Mouse (Mus musculus) gastrocnemius, postnatal 4 days (tissue): ENCODE measurements around the gene Ccl28. TPM values are rescaled to one million over a fixed set of nuclear protein-coding genes. Genes with fewer than 3 reads are reported as not detected.
"Not testable (repeated sequence)": the region's sequence is repeated elsewhere in the genome, so short reads cannot be mapped to it uniquely, and the experiment has no call there.

ENCODE experiments used
- DNase-seq, 2 experiments: peaks; one replicate each; pipeline ENCODE4 v3.0.0; 2021 to 2022; ENCODE audit warnings: low spot score in 2 of 2, mixed read lengths in 2 of 2
- long read RNA-seq, 2 experiments: library from polyadenylated mRNA; stranded (forward); transcript quantifications; one replicate each; pipeline ENCODE4 v2.0.0; 2021
- total RNA-seq, 2 experiments: library from RNA; stranded (reverse); gene quantifications; 2 replicates each; pipeline ENCODE4 v1.2.3; 2021

The Ccl28 gene
- total RNA-seq, result under 1 TPM; 0.10 to 0.31 TPM
- long read RNA-seq, experiment 1, result 0 reads
- long read RNA-seq, experiment 2, result 0 reads

- DNase-seq, result no peak
Observed at GRCm38 (mm10) chr13:119623634-119624033, at the start of gene Ccl28. Ccl28 (plus strand) TSS chr13:119623819.

GRCm38 (mm10) chr13:119596321-119597211 is 27.1 kb upstream of the Ccl28 start:
- peak; percentile 39 to 46 for DNase-seq

GRCm38 (mm10) chr13:119598466-119598865 is 25.2 kb upstream of the Ccl28 start:
- peak in 1 of 2 experiments; percentile 50 for DNase-seq

GRCm38 (mm10) chr13:119599066-119599465 is 24.6 kb upstream of the Ccl28 start:
- DNase-seq, result peak; percentile 21 to 71

GRCm38 (mm10) chr13:119599498-119599897 is 24.1 kb upstream of the Ccl28 start:
- not testable (repeated sequence) for DNase-seq

GRCm38 (mm10) chr13:119600166-119600565 is 23.5 kb upstream of the Ccl28 start:
- DNase-seq, result peak; percentile 60 to 89

- peak; percentile 61 to 80 for DNase-seq
Observed at GRCm38 (mm10) chr13:119602688-119603331, 20.8 kb upstream of the Ccl28 start.

- DNase-seq, result not testable (repeated sequence)
Observed at GRCm38 (mm10) chr13:119603890-119604289, 19.7 kb upstream of the Ccl28 start.

- not testable (repeated sequence) for DNase-seq
Observed at GRCm38 (mm10) chr13:119604322-119604721, 19.3 kb upstream of the Ccl28 start.

GRCm38 (mm10) chr13:119618841-119619240 is 4.8 kb upstream of the Ccl28 start:
- no peak for DNase-seq

- no peak for DNase-seq
Observed at GRCm38 (mm10) chr13:119619735-119620134, 3.9 kb upstream of the Ccl28 start.

- DNase-seq, result peak in 1 of 2 experiments; percentile 15
Observed at GRCm38 (mm10) chr13:119625952-119626351, 2.3 kb downstream of the Ccl28 start.

GRCm38 (mm10) chr13:119631482-119632155 is 8.0 kb downstream of the Ccl28 start:
- peak; percentile 40 to 84 for DNase-seq

GRCm38 (mm10) chr13:119632156-119632548 is 8.5 kb downstream of the Ccl28 start:
- DNase-seq, result no peak

- no peak for DNase-seq
Observed at GRCm38 (mm10) chr13:119635496-119635895, 11.9 kb downstream of the Ccl28 start.

GRCm38 (mm10) chr13:119637837-119638236 is 14.2 kb downstream of the Ccl28 start:
- DNase-seq, result no peak

GRCm38 (mm10) chr13:119638449-119638848 is 14.8 kb downstream of the Ccl28 start:
- DNase-seq, result no peak

- no peak for DNase-seq
Observed at GRCm38 (mm10) chr13:119639302-119639701, 15.7 kb downstream of the Ccl28 start.

GRCm38 (mm10) chr13:119640504-119640903 is 16.9 kb downstream of the Ccl28 start:
- no peak for DNase-seq

- DNase-seq, result no peak
Observed at GRCm38 (mm10) chr13:119641145-119641544, 17.5 kb downstream of the Ccl28 start.

GRCm38 (mm10) chr13:119644769-119645168 is 21.1 kb downstream of the Ccl28 start:
- no peak for DNase-seq
